Mouse (Mus musculus): ENCODE data around the gene Gm47429. TPM values are rescaled to one million over a fixed set of nuclear protein-coding genes. Genes with fewer than 3 reads are reported as not detected.
"Not testable (repeated sequence)": the region's sequence is repeated elsewhere in the genome, so short reads cannot be mapped to it uniquely, and the experiment has no call there.

The Gm47429 gene
- not detected in 2 replicates for total RNA-seq (2014; rRNA removed)
- not detected in 2 replicates for polyA plus RNA-seq (2012; rRNA removed)

DNA sequence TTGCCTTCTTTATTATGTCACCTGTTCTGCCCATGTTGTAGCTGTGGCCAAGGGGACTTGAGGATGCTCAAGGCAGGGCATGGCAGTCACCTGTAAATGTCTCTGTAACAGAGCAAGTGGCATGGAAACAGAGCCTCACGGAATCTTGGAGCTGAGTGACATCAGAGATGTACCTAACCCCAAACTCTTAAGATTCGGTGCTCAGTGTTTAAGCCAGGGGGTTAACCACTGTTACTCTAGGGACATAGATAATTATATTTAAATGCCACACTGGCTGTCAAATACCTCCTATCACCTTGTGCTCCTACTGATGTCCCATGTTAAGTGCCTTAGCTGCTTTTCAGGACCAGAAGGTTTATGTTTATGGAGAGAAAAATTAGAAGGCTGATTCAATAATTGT lies at the start of gene Gm47429:
Gene Gm47429 (minus strand): TSS at position 101 of the 400 bp plus-strand sequence.
- 92% methylated on average over 2 of the region's 2 CpGs for WGBS
- Histone ChIP-seq H3K36me3 (ENCODE audit: control insufficient read depth, insufficient read depth, low read length) (no peaks in the 10 kb centered on the region), H3K4me3 (ENCODE audit: insufficient read depth, low read depth, low read length) (no peak within 1 kb of the TSS), H3K27ac (replicated peaks; ENCODE audit: insufficient read depth, low read depth, low read length) (no peak within 1 kb of the TSS), H3K9ac (ENCODE audit: low read depth, low read length) (no peak within 1 kb of the TSS), H3K27me3 (ENCODE audit: control insufficient read depth, insufficient read depth, low read length) (no peaks in the 10 kb centered on the region), H3K4me1 (ENCODE audit: control insufficient read depth, insufficient read depth, low read length) (no peaks in the 10 kb centered on the region), H3K79me2 (ENCODE audit: control insufficient read depth, insufficient read depth, low read length) (no peaks in the 10 kb centered on the region)
- TF ChIP-seq POLR2A (IDR thresholded peaks at IDR 0.05; ENCODE audit: extremely low read depth, insufficient read depth, low read length), result no peak
- TF ChIP-seq CTCF (IDR thresholded peaks at IDR 0.05; ENCODE audit: low read depth, low read length), result no peak
- DNase-seq (ENCODE audit: extremely low read depth, low read depth, low spot score), result no peak

DNA sequence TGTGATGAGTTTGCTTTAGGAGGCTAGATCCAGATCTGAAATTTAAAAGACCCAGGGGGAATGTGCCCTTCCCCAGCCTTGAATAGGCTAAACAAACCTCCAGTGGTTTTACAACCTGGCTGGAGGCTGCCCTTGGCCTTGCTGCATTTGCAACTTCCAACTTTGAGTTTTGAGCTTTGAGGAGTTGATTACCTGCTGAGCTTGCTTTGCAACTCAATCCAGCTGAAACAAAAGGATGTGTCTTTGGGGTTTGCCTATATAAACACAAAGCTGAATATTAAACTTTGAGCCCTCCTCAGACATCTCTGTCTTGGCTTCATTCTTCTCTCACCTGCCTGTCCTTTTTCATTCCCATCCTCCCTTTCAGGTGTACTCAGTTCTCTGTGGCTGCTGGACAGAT lies 44.8 kb upstream of the Gm47429 start:
- not testable (repeated sequence) for H3K4me3 ChIP-seq (ENCODE audit: insufficient read depth, low read depth, low read length); H3K9ac ChIP-seq (ENCODE audit: low read depth, low read length); H3K79me2 ChIP-seq (ENCODE audit: control insufficient read depth, insufficient read depth, low read length); DNase-seq (ENCODE audit: extremely low read depth, low read depth, low spot score); H3K4me1 ChIP-seq (ENCODE audit: control insufficient read depth, insufficient read depth, low read length); H3K27me3 ChIP-seq (ENCODE audit: control insufficient read depth, insufficient read depth, low read length); H3K36me3 ChIP-seq (ENCODE audit: control insufficient read depth, insufficient read depth, low read length); H3K27ac ChIP-seq (replicated peaks; ENCODE audit: insufficient read depth, low read depth, low read length)

DNA sequence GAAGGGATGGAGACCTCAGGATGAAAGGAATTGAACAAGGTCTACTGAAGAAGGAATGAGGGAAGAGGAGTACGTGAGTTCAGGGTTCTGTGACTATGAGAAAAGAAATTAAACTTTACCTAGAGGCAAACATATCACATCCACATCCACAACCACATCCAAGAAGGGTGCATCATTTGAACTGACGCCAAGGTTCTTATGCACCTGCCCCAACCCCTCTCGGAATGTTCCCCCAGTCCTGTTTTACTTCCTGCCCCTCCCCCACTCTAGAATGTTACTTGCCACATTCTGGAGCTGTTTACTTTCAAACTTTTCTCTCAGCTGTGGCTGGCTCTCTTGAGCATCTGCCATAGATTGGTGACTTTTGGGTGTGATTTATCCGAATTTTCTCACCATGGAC lies 23.3 kb upstream of the Gm47429 start, which contains the start of gene Nutm2:
Gene Nutm2 (plus strand): TSS at position 301 of the 400 bp plus-strand sequence.
- WGBS, result 75% methylated on average over 4 of the region's 4 CpGs
- no peak within 1 kb of the TSS for H3K27ac ChIP-seq (replicated peaks; ENCODE audit: insufficient read depth, low read depth, low read length)
- no peaks in the 10 kb centered on the region for H3K4me1 ChIP-seq (ENCODE audit: control insufficient read depth, insufficient read depth, low read length)
- DNase-seq (ENCODE audit: extremely low read depth, low read depth, low spot score), result no peak
- H3K9ac ChIP-seq (ENCODE audit: low read depth, low read length), result no peak within 1 kb of the TSS
- TF ChIP-seq CTCF (IDR thresholded peaks at IDR 0.05; ENCODE audit: low read depth, low read length), result no peak
- TF ChIP-seq POLR2A (IDR thresholded peaks at IDR 0.05; ENCODE audit: extremely low read depth, insufficient read depth, low read length), result no peak
- H3K27me3 ChIP-seq (ENCODE audit: control insufficient read depth, insufficient read depth, low read length), result peaks cover 3% of the 10 kb centered on the region; the same call in 1 of the 2 replicates
- H3K36me3 ChIP-seq (ENCODE audit: control insufficient read depth, insufficient read depth, low read length), result no peaks in the 10 kb centered on the region
- H3K79me2 ChIP-seq (ENCODE audit: control insufficient read depth, insufficient read depth, low read length), result no peaks in the 10 kb centered on the region
- H3K4me3 ChIP-seq (ENCODE audit: insufficient read depth, low read depth, low read length), result no peak within 1 kb of the TSS

DNA sequence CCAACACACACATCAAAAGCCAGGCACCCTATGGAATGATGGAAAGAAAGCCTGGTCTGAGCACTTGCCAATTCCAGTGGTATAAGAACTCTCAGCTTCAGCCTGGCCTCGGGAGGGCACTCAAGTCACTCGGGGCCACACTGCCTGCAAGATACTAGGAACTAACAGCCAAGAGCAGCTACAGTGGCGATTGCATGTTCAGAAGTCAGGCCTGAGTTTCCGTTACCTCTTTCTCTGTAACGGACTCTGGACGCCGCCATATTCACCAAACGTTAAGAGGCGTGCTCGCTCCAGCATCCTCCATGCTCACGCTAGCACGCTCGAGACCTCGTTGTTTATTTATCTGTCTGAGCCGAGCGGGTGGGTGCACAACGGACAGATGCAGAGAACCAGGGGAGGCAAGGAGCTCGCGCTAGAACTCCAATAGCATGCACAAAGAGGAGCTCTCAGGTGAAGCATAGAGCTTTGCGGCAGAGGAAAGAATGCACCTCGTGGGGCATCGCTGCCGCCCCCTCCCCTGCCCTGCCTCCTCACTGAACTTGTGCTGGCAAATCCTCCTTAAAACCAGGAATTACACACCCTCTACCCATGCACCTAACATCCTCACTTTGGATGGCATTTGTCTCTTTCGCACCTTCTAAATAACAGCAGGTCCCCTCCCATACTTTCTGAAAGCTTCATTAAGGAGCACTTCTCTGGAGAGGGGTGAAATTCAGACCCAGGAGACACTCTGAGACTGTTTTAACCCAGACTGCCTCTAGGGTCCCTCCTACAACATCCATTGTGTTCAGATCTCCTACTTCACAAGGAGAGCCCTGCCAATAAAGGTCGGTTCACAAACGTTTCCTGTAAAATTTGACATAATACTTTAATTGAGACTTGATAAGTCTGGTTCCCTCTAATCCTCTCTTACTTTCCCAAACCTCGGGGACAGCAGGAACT lies 21.2 kb upstream of the Gm47429 start:
- no peak overlapping the region for H3K4me3 ChIP-seq (ENCODE audit: insufficient read depth, low read depth, low read length)
- TF ChIP-seq CTCF (IDR thresholded peaks at IDR 0.05; ENCODE audit: low read depth, low read length) (no peak), POLR2A (IDR thresholded peaks at IDR 0.05; ENCODE audit: extremely low read depth, insufficient read depth, low read length) (no peak)
- DNase-seq (ENCODE audit: extremely low read depth, low read depth, low spot score), result no peak

DNA sequence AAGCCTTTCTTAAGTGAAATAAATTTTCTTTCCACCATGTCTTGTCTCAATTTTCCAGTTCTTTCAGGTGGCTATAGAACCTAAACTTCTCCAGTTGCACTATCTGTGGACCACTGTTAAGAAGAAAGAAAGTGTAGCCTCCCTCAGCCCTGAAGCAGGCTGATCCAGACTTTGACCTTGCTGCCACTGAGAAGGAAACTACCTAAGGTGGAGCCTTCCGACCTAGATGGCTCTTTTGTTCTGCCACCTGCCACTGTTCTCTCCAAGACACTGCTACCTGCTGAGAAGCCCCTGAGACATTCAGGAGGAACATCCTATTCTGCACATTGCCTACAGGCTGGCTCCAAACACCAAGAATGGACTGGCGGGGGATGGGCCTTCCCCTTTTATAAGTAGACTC lies 16.7 kb upstream of the Gm47429 start:
- H3K9ac ChIP-seq (ENCODE audit: low read depth, low read length); H3K27me3 ChIP-seq (ENCODE audit: control insufficient read depth, insufficient read depth, low read length); H3K79me2 ChIP-seq (ENCODE audit: control insufficient read depth, insufficient read depth, low read length); H3K27ac ChIP-seq (replicated peaks; ENCODE audit: insufficient read depth, low read depth, low read length); H3K4me3 ChIP-seq (ENCODE audit: insufficient read depth, low read depth, low read length); DNase-seq (ENCODE audit: extremely low read depth, low read depth, low spot score); H3K36me3 ChIP-seq (ENCODE audit: control insufficient read depth, insufficient read depth, low read length); H3K4me1 ChIP-seq (ENCODE audit: control insufficient read depth, insufficient read depth, low read length): not testable (repeated sequence)
- 66% methylated on average over 2 of the region's 2 CpGs for WGBS

More for the DNA sequence above, 21.2 kb upstream of the Gm47429 start:
- no peak overlapping the region for H3K9ac ChIP-seq (ENCODE audit: low read depth, low read length)
- peaks cover 6% of the 10 kb centered on the region; the same call in 1 of the 2 replicates for H3K27me3 ChIP-seq (ENCODE audit: control insufficient read depth, insufficient read depth, low read length)
- no peaks in the 10 kb centered on the region for H3K79me2 ChIP-seq (ENCODE audit: control insufficient read depth, insufficient read depth, low read length)
- H3K27ac ChIP-seq (replicated peaks; ENCODE audit: insufficient read depth, low read depth, low read length), result no peak overlapping the region
- WGBS, result 30% methylated on average over 27 of the region's 27 CpGs
- no peaks in the 10 kb centered on the region for H3K4me1 ChIP-seq (ENCODE audit: control insufficient read depth, insufficient read depth, low read length)
- no peaks in the 10 kb centered on the region for H3K36me3 ChIP-seq (ENCODE audit: control insufficient read depth, insufficient read depth, low read length)

DNA sequence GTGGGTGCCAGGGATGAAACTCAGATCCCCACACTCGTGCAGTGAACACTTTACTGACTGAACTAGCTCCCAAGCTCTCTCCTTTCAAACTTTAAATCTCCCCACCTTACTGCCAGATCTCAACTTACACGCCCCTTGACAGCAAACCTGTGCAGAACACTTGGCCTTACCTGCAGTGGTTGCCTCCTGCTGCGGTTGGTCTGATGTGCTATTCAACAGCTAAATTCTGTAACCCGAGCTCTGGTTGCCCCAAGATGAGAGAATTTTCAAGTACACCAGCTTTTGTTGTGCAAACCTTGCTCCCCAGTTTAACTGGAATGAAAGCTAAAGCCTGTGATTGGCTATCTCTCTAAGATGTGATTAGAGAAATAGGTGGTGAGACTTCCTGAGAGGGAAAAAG lies 9.7 kb upstream of the Gm47429 start:
- no peak for TF ChIP-seq CTCF (IDR thresholded peaks at IDR 0.05; ENCODE audit: low read depth, low read length)
- TF ChIP-seq POLR2A (IDR thresholded peaks at IDR 0.05; ENCODE audit: extremely low read depth, insufficient read depth, low read length), result no peak
- Histone ChIP-seq H3K9ac (ENCODE audit: low read depth, low read length) (no peak overlapping the region), H3K79me2 (ENCODE audit: control insufficient read depth, insufficient read depth, low read length) (no peaks in the 10 kb centered on the region), H3K27me3 (ENCODE audit: control insufficient read depth, insufficient read depth, low read length) (no peaks in the 10 kb centered on the region), H3K4me1 (ENCODE audit: control insufficient read depth, insufficient read depth, low read length) (no peaks in the 10 kb centered on the region), H3K36me3 (ENCODE audit: control insufficient read depth, insufficient read depth, low read length) (no peaks in the 10 kb centered on the region), H3K27ac (replicated peaks; ENCODE audit: insufficient read depth, low read depth, low read length) (no peak overlapping the region), H3K4me3 (ENCODE audit: insufficient read depth, low read depth, low read length) (no peak overlapping the region)
- DNase-seq (ENCODE audit: extremely low read depth, low read depth, low spot score), result no peak
- 50% methylated on average over 4 of the region's 4 CpGs for WGBS

DNA sequence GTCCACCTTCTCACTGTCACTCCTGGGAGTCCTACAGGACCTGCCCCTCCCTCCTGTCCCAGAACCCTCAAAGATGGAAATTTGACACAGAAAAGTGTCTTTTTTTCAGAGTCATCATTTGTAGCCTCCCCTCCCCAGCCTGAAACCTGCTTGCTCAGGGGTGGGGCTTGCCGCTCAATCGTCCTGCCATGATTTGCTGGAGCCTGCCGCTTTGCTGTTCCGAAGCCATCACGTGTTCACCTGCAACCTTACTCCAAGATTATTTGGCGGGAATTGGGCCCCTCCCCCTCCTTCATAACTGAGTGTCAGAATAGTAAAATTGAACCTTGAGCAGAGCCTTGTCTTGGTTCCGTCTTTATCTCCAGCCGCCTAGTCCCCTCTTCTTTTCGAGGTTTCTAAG lies 8.6 kb upstream of the Gm47429 start:
- H3K36me3 ChIP-seq (ENCODE audit: control insufficient read depth, insufficient read depth, low read length); H3K9ac ChIP-seq (ENCODE audit: low read depth, low read length); H3K79me2 ChIP-seq (ENCODE audit: control insufficient read depth, insufficient read depth, low read length); H3K27me3 ChIP-seq (ENCODE audit: control insufficient read depth, insufficient read depth, low read length); H3K4me1 ChIP-seq (ENCODE audit: control insufficient read depth, insufficient read depth, low read length); H3K4me3 ChIP-seq (ENCODE audit: insufficient read depth, low read depth, low read length); H3K27ac ChIP-seq (replicated peaks; ENCODE audit: insufficient read depth, low read depth, low read length); DNase-seq (ENCODE audit: extremely low read depth, low read depth, low spot score): not testable (repeated sequence)
- 64% methylated on average over 9 of the region's 9 CpGs for WGBS
